Comparison of ENCODE assay signal across 26 mouse cellular contexts in the genomic region with DNA sequence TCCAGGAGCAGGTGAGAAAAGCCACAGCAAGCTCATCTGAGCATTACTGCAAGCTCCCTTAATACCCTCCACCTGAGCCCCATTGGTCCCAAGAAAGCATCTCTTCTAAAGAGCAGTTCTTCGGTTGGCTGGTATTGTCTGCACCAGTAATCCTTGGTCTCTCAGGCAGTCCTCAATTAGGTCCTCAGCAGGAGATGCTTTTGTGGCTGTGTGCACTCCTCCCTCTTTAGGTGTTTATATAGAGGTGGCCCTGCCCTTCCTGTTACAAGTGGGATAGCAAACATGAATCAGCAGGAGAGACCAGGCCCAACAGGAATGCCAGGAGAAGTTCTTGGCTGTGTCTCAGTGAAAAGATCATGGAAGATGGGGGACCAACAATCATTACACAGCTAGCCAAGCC.
"Had no signal": no experiment of that assay in that cellular context is flagged by ENCODE, and none has a peak within 500 bp of the region (broad histone marks: within the 10 kb centered on the region; RNA-seq: fewer than 3 reads in every experiment).

No protein-coding gene starts in this region.

- H3K27me3 ChIP-seq: limb, embryonic 12.5 days; limb, embryonic 13.5 days; limb, embryonic 15.5 days; liver, embryonic 12.5 days; liver, embryonic 13.5 days; liver, embryonic 15.5 days; lung, embryonic 15.5 days; megakaryocyte, embryonic 14.5 days; midbrain, embryonic 12.5 days; midbrain, embryonic 13.5 days; midbrain, embryonic 15.5 days had no signal

- H3K36me3 ChIP-seq: liver, embryonic 15.5 days; lung, embryonic 15.5 days; midbrain, embryonic 12.5 days; midbrain, embryonic 15.5 days had no signal

- DNase-seq: left cerebral cortex, postnatal 4 days; liver; liver, embryonic 13.5 days; liver, postnatal 0 days; lung, adult 2 months; lung, embryonic 14.5 days; lung, postnatal 10 days; lung, postnatal 14 days; lung, postnatal 36 days; lung, postnatal 4 days; midbrain, embryonic 14.5 days had no signal

- H3K27ac ChIP-seq: limb, embryonic 10.5 days; limb, embryonic 12.5 days; limb, embryonic 13.5 days; limb, embryonic 15.5 days; liver, embryonic 12.5 days; liver, embryonic 13.5 days; liver, embryonic 14.5 days; liver, embryonic 15.5 days; lung, embryonic 15.5 days; macrophage; midbrain, embryonic 10.5 days; midbrain, embryonic 12.5 days; midbrain, embryonic 13.5 days; midbrain, embryonic 15.5 days had no signal

- H3K4me1 ChIP-seq: limb, embryonic 10.5 days; limb, embryonic 12.5 days; limb, embryonic 15.5 days; lung, embryonic 15.5 days; midbrain, embryonic 10.5 days; midbrain, embryonic 12.5 days; midbrain, embryonic 13.5 days; midbrain, embryonic 15.5 days had no signal

- H3K4me3 ChIP-seq: limb, embryonic 10.5 days; limb, embryonic 12.5 days; limb, embryonic 13.5 days; limb, embryonic 15.5 days; liver, embryonic 12.5 days; liver, embryonic 13.5 days; liver, embryonic 15.5 days; lung, embryonic 15.5 days; megakaryocyte, embryonic 14.5 days; midbrain, embryonic 10.5 days; midbrain, embryonic 12.5 days; midbrain, embryonic 13.5 days; midbrain, embryonic 15.5 days; myocyte had no signal
